Mouse (Mus musculus): Measurements from ENCODE around the gene Macc1.

Gene Macc1

GRCm38 (mm10) chr12:119483922-119484631 lies 170.0 kb downstream of the Macc1 start:
- no peak for DNase-seq (ENCODE audit: low spot score in 2 of 2)

- DNase-seq (ENCODE audit: low spot score in 2 of 2) = no peak
Measured at GRCm38 (mm10) chr12:119511145-119511544, 197.1 kb downstream of the Macc1 start.

All from urinary bladder, postnatal 36 days (tissue).